Mouse (Mus musculus) c-Kit-positive CD71-negative TER-119-negative erythroid progenitor cells, embryonic 14.5 days (primary cell): Measurements from ENCODE around the gene Ly9.
A peak's percentile ranks its signal among the peaks of the same experiment; 100 is the strongest.

Experiments used
- DNase-seq: peaks from one replicate; pipeline ENCODE4 v3.0.0-alpha.2; 2013; ENCODE audit warnings: low read depth

Ly9 gene

DNA sequence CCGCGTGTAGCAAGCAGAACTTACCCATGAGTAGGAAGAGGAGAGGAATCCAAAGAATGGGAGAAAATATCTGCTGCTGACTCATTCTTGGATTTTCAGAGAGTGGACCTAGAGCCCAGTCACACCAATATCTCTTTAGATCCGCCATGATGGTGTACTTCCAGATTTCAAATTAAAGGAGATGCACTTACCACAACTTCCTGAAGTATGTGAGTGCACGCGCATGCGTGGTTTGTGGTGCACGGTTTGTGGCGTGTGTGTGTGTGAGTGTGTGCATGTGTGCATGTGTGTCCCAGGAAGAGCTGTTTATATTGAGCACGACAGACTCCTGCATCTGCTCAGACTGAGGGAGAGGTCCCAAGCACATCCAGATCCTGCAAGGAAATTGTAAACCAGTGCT lies at the start of gene Ly9:
Gene Ly9 (minus strand): TSS at position 235 of the 400 bp plus-strand sequence.
- DNase-seq: peak; percentile 46

DNA sequence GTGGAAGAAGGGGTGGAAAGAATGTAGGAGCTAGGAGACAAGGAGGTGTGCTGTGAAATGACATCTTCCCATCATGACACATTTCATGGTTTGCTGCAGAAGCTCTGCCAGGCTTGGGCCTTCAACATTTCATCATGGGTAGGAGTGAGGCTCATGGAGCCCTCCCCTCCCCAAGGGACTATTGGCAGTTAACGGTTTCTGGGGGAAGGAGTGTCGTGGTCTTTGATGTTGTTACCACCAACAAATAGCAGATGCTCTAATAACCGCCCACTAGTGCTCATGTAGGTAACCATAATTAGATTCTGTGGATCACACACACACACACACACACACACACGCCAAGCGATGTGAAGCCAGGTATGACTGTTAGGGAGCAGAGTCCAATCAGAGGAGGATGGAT lies 45.5 kb upstream of the Ly9 start, which contains the start of gene Slamf7:
Gene Slamf7 (minus strand): TSS at position 302 of the 400 bp plus-strand sequence.
- DNase-seq: no peak

DNA sequence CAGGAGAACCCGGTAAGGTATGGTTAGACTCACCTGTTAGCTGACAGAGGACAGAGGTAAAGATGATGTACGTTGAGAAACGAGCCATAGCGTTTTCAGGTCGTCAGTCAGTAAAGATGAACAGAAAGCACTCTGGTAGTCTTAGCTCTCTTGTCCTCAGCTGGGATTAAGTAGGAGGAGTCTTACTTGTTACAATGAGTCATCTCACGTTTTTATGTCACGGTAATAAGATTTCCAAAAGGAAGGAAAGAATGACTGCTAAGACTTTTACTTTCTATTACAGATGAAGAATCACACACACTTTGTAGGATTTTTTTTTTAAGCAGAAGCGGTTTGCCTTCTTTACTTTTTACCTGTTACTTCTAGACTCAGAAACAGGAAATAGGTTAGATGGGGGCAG lies 41.6 kb upstream of the Ly9 start:
- DNase-seq: no peak

DNA sequence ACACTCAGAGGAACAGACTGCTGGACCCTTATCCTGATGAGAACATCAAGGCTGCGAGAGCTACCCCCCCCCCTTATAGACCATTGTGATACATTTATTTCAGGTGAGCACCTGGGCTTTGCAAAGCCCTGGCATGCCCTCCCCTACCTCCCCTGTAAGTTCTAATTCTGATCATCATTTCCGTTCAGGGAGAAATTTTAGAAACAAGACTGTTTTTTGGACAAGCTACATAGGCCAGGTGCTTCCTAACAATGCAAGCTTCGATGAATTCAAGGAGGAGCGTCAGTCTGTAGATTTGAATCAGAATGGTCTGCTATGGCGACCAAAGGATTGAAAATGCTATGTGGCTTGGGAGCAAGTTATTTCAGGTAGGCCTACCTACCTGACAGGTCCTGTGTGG lies 40.5 kb upstream of the Ly9 start:
- no peak for DNase-seq

- no peak for DNase-seq
These were observed 39.3 kb upstream of the Ly9 start for GRCm38 (mm10) chr1:171646429-171646940.

DNA sequence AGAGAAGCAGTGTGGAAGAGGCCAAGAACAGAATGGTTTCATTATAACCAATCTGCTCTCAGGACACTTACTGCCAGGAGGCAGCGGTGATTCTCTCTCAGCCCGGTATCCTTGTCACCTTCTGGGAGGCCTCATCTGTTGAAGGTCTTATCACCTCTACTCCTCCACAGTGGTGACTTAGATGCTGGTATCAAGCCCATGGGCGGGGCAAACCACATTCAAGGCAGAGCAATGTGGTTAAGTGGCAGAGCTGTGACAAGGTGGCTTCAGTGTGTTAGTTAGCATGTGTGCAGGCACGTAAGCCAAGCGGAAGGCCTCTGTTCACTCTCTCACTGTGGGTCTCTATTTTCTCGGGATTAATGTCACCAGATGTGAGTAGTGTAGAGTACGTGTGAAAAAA lies 36.4 kb upstream of the Ly9 start:
- DNase-seq: peak; percentile 45

DNA sequence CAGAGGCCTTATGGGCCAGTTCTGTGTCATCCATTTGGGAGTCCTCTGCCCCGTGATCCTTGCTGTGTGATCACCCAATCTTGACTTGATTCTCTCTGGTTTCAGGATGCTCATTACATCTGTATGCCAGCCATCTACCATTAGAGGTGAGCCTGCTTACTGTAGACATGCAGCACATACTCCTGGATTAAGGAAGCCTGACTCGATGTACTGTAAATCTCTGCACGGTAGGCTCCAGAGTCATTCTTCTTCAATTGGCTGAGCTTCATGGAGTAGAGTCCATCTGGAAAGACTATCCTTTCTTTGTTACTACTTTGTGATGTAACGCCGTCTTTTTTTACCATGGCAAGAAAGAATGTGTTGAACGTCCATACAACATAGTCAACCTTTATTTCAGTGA lies 33.6 kb upstream of the Ly9 start:
- no peak for DNase-seq

GRCm38 (mm10) chr1:171638686-171639085 lies 31.5 kb upstream of the Ly9 start:
- no peak for DNase-seq

GRCm38 (mm10) chr1:171637101-171637500 lies 29.9 kb upstream of the Ly9 start:
- DNase-seq: no peak

GRCm38 (mm10) chr1:171635696-171636095 lies 28.5 kb upstream of the Ly9 start:
- DNase-seq: no peak

DNA sequence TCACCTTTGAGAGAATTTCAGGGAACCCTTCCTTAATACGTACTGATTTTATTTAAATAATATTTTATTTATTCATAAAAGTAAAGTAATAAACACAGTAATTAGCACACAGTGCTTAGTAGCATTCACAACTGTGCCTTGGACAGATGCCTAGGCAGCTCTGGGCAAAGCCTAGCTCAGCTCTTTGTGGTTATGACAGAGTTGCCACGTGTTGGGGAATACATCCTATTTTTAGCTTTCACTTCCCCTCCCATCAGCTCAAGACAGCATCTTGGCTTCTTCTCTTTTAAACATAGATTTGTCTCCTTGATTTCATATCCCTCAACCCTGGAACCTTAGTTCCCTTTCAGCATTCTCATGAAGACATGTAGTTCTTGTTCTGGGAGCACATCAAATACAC lies 24.2 kb upstream of the Ly9 start:
- no peak for DNase-seq

GRCm38 (mm10) chr1:171630912-171631311 lies 23.7 kb upstream of the Ly9 start:
- DNase-seq: no peak

DNA sequence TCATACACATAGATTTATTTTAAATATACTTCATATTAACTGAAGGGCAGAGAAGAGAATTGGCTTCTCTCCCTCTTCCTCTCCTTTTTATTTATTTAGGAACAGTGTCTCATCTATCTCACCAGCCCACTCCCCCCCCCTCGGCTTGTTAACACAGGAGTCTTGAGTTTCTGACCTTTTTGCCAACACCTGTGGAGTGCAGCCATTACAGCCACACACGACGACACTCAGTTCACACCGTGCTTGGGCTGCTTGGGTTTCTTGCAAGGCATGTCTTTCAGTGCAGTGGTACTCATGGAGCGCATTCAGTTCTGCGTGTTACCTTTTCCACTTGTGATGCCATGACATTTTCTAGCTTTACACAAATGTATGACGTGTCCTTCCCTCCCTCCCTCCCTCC lies 22.8 kb upstream of the Ly9 start:
- DNase-seq: no peak

DNA sequence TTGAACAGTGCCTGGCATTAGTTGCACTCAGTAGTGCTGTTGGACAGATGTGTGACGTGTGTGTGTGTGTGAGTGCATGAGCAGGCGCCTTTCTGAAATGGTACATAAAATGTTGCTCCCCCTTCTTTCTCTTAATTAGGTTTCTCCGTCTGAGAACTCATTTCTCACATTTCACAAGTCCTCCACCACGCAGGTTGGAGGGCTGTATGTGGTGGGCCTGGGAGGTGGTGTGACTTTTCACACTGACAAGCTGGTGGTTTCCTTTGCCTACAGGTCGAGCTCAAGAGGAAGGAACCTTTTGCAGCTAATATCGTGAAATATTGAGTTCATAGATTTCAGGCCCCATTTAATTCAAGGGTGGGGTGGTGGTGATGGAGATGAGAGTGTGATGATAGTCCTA lies 22.0 kb upstream of the Ly9 start:
- DNase-seq: no peak

DNA sequence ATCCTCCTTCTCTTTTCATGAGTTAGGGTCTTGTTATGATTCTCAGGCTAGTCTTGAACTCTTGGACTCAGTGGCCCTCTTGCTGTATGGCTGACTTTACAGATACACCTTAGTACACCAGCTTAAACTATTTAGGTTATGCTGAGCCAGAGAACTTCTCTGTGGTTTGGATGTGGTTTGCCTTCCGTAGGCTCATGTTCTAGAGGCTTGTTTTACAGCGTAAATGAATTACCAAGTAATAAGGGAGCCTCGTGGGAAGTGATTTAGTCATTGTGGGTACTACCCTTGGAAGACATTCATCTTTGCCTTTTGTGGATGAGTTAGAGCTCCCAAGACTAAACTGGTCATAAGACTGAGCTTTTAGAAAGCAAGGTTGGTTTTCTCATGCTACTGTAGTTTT lies 20.6 kb upstream of the Ly9 start:
- no peak for DNase-seq

DNA sequence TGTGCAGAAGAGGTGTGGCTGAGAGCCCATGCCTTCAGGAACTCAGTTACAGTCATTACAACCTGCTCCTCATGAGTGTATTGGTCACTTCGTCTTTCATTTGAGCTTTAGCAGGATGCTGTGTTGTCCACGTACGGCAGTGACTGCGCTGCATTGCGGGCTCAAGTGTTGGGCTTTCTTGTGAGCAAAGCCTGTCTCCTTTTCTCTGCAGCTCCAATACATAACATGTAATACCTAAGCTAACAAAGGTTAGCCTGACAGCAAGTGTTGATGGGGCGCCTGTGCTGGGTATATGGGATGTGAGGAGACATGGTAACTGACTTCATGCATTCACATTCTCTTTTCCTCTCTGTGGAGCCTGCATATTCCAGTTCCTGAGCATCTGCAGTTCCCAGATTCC lies 12.9 kb upstream of the Ly9 start:
- DNase-seq: no peak

GRCm38 (mm10) chr1:171619645-171620044 lies 12.4 kb upstream of the Ly9 start:
- DNase-seq: no peak

GRCm38 (mm10) chr1:171619001-171619400 lies 11.8 kb upstream of the Ly9 start:
- DNase-seq: no peak

- DNase-seq: no peak
These were observed 9.8 kb upstream of the Ly9 start for GRCm38 (mm10) chr1:171616881-171617515.

DNA sequence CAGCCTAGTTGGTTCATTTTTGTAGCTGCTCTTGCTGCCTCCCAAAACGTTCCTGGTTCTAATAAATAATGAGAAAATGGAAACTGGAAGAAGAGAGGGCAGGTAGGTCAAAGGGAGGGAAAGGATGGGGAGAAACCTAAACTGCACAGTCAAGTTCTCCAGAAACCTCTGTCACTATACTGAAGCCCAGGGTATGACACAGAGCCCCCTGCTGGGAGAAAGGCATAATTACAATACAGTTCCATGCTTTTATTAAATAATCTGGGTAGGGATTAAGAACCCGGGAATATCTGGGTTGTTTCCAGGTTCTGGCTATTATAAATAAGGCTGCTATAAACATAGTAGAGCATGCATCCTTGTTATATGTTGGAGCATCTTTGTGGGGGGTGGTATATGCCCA lies 6.8 kb upstream of the Ly9 start:
- no peak for DNase-seq

GRCm38 (mm10) chr1:171610781-171611180 lies 3.6 kb upstream of the Ly9 start:
- DNase-seq: peak; percentile 50

GRCm38 (mm10) chr1:171610026-171610425 lies 2.8 kb upstream of the Ly9 start:
- peak; percentile 58 for DNase-seq

- DNase-seq: no peak
These were observed 554 bp downstream of the Ly9 start for GRCm38 (mm10) chr1:171606656-171607055.

GRCm38 (mm10) chr1:171604686-171605085 lies 2.5 kb downstream of the Ly9 start:
- no peak for DNase-seq
